Mouse (Mus musculus) kidney, embryonic 15.5 days (tissue): ENCODE results near the gene Ap4m1. TPM values are rescaled to one million over a fixed set of nuclear protein-coding genes. Genes with fewer than 3 reads are reported as not detected.

Source experiments
- ATAC-seq: fragments of 200-750 bp; cut with Nextera tagmentation; replicated peaks from 2 replicates; pipeline ENCODE4 v1.8.0; 2017; ENCODE audit warnings: moderate TSS enrichment; ENCODE audit not compliant: low FRiP score
- H3K27ac ChIP-seq: fragments of 300-500 bp; sonication (generic); 2 replicates; pipeline ENCODE4 v1.5.1; 2015; ENCODE audit warnings: mild to moderate bottlenecking, inconsistent platforms
- H3K27me3 ChIP-seq: fragments of 300-500 bp; sonication (generic); 2 replicates; pipeline ENCODE4 v1.6.1; 2015; ENCODE audit warnings: inconsistent platforms
- H3K36me3 ChIP-seq: fragments of 300-500 bp; sonication (generic); 2 replicates; pipeline ENCODE4 v1.6.1; 2015; ENCODE audit warnings: inconsistent platforms
- H3K4me1 ChIP-seq: fragments of 300-500 bp; sonication (generic); 2 replicates; pipeline ENCODE4 v1.6.1; 2015; ENCODE audit warnings: inconsistent platforms
- H3K4me2 ChIP-seq: fragments of 300-500 bp; sonication (generic); 2 replicates; pipeline ENCODE4 v1.6.1; 2015; ENCODE audit warnings: moderate library complexity, mild to moderate bottlenecking, inconsistent platforms
- H3K4me3 ChIP-seq: fragments of 300-500 bp; sonication (generic); replicated peaks from 2 replicates; pipeline ENCODE4 v1.5.1; 2015; ENCODE audit warnings: mild to moderate bottlenecking, inconsistent platforms
- H3K9ac ChIP-seq: fragments of 300-500 bp; sonication (generic); 2 replicates; pipeline ENCODE4 v1.6.1; 2015; ENCODE audit warnings: mild to moderate bottlenecking, inconsistent platforms
- H3K9me3 ChIP-seq: fragments of 300-500 bp; sonication (generic); replicated peaks from 2 replicates; pipeline ENCODE4 v1.6.1; 2016; ENCODE audit warnings: inconsistent platforms
- WGBS: fragments of 180-500 bp; shearing (Covaris S2); methylation state at CpG from one replicate; pipeline ENCODE4 v1.1.7; 2015; ENCODE audit warnings: mixed read lengths; 5-methylcytosine and 5-hydroxymethylcytosine counted together
- polyA plus RNA-seq: library from polyadenylated mRNA; unstranded; fragments of >200 nt; fragmentation: Nextera tagmentation; extraction: Ambion mirVana; gene quantifications from 2 replicates; pipeline ENCODE4 v1.2.1, GENCODE M21; 2015

Ap4m1 gene
- polyA plus RNA-seq, 1 experiment from 2014 or later, result 28.2 TPM

DNA sequence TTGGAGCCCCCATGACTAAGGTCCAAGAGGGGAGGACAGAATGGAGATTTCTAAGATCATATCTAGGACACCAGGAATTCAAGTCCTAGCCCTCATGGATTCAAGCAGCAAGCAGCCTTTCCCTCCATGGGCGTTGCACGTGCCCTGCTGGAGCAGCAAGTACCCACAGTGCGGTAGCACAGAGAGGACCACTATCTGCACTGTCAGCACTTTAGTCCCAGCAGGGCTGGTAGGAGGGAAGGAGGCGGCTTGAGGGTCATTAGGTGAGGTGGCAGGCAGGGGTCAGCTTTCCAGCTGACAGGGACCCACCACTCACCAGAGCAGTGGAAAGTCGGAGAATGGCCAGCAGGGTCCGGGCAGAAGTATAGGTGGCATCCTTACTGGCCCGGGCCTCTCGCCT, 6.2 kb upstream of the Ap4m1 start:
- Histone ChIP-seq H3K4me3 (no peak overlapping the region), H3K4me2 (no peak overlapping the region), H3K4me1 (peaks cover 34% of the 10 kb centered on the region), H3K27me3 (no peaks in the 10 kb centered on the region), H3K36me3 (peaks cover 78% of the 10 kb centered on the region), H3K9me3 (no peaks in the 10 kb centered on the region), H3K9ac (no peak overlapping the region), H3K27ac (no peak overlapping the region)
- no peak for ATAC-seq
- 66% methylated on average over 8 of the region's 8 CpGs for WGBS

DNA sequence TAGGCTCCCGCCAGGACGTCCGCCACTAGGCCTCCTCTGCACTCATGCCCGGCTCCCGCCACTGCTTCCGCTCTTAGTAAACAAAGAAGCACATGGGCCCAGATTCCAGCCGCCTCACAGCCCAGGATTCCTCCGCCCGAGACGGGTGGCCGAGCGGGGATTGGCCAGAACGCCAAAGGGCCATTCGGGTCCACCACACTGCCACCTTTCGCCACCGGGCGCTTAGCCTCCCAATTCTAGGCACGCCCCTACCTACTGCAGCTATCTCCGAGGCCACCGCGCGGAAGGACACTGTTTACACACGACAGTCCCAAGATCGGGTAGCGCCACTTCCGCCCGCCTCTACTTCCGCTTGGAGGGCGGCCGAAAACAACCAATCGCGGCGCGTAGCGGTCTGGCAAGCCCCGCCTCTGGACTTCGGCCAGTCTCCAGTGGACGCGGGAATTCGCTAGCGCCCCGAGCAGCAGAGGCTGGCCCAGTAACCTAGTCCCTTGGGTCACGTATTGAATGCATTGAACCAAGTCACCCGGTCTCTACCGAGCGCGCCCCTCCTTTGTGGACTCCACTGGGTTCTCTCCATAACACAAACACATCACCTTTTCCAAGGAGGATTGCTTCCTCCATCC, 753 bp upstream of the Ap4m1 start:
- no peaks in the 10 kb centered on the region for H3K27me3 ChIP-seq
- H3K4me2 ChIP-seq, result peak overlapping the region; percentile 78
- peaks cover 66% of the 10 kb centered on the region for H3K36me3 ChIP-seq
- H3K9ac ChIP-seq, result peak overlapping the region; percentile 72
- under 1% methylated on average over 47 of the region's 47 CpGs for WGBS
- no peaks in the 10 kb centered on the region for H3K9me3 ChIP-seq
- peak; percentile 91 for ATAC-seq
- peak overlapping the region; percentile 72 for H3K4me3 ChIP-seq
- peaks cover 30% of the 10 kb centered on the region for H3K4me1 ChIP-seq
- H3K27ac ChIP-seq, result peak overlapping the region; percentile 96

DNA sequence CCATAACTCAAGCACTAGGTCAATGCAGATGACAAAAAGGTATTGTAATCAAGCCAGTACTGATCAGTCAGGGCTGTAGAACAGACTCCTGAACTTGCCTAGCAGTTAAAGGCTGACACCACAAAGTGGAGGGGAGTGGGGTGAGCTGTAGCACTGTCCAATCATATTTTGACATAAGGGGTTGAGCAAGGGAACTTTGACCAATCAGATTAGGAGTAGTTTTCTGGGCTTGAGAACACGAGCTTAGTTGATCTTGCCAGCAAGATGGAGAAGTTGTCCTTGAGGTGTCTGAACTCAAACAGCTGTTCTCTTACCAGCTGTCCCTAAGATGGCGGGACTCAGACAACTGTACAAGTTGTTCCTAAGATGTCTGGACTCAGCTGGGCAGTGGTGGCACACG, 1.4 kb downstream of the Ap4m1 start:
- Histone ChIP-seq H3K4me2 (peak overlapping the region; percentile 78), H3K4me1 (peaks cover 27% of the 10 kb centered on the region), H3K4me3 (peak overlapping the region; percentile 72), H3K27me3 (no peaks in the 10 kb centered on the region), H3K9ac (no peak overlapping the region), H3K27ac (no peak overlapping the region; the same call in 1 of the 2 replicates), H3K9me3 (no peaks in the 10 kb centered on the region), H3K36me3 (peaks cover 65% of the 10 kb centered on the region)
- no peak for ATAC-seq
- WGBS, result 74% methylated on average over 3 of the region's 3 CpGs

DNA sequence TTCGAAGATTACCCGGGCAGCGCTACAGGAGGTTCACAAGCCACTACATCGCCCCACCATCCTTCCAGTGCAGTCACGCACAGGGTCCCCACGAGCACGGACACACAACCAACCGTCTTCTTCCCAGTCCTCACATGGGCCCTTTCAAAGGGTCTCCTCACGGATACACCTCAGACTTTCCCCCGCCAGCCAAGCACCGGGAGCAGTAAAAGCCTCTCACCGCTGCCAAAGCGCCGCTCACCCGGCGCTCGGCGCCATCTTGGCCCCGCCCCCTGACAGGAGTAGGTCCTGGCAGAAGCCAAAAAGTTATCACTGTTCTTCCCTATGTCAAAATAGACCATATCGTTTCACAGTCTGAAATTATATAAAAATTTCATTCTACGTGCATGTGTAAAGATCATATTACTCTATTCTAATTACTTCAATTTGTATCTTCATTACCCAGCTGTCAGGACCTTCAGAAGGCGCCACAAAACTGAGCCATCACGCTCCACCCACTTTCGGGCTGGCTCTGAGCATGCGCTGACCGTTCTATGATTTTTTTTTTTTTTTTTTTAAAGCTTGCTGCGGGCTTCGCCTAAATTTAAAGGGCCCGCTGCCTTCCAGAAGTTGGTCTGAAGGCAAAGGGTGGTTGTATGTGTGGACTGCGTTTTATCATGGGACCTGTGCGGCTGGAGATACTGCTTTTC, 15.3 kb downstream of the Ap4m1 start, which contains the start of the genes Taf6 and Cnpy4:
Gene Taf6 (minus strand): TSS at position 502 of the 689 bp plus-strand sequence.
Gene Cnpy4 (plus strand): TSS at position 536 of the 689 bp plus-strand sequence.
- H3K27ac ChIP-seq, result peak within 1 kb of the TSS; percentile 84

DNA sequence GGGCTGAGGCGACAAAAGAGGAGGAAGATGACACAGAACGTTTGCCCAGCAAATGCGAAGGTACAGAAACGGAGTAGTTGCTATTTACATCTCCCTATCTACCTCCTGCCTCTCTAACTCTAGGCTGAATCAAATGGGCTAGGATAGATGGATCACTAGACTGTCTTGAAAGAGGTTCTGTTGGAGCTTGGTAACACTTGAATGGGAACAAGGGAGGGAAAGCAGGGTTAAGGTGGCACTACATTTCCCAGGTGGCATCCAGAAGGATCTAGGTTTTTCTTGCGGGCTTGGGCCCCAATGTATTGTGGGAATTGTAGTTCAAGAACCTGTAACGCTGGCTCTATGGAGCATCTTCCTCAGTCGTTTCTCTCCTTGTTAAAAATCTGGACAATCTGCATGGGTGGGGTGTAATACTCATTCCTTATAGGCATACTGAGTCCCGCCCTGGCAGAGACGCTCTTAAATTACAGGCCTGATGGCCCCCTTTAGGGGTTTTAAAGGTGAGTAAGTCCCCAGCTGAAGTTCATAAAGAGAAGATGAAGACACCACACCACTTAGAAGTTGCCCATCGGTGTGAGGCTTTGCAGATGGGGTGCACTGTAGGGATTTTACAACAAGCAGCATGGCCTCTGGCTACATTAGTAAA, 16.0 kb downstream of the Ap4m1 start:
- peak overlapping the region; percentile 87 for H3K4me3 ChIP-seq
- H3K9me3 ChIP-seq, result no peaks in the 10 kb centered on the region
- H3K27me3 ChIP-seq, result no peaks in the 10 kb centered on the region
- peak overlapping the region; percentile 79 for H3K4me2 ChIP-seq
- H3K27ac ChIP-seq, result peak overlapping the region; percentile 84
- ATAC-seq, result peak; percentile 86
- 1% methylated on average over 10 of the region's 10 CpGs for WGBS
- H3K9ac ChIP-seq, result peak overlapping the region; percentile 83
- H3K4me1 ChIP-seq, result peaks cover 15% of the 10 kb centered on the region
- H3K36me3 ChIP-seq, result peaks cover 54% of the 10 kb centered on the region

More for the DNA sequence above, 15.3 kb downstream of the Ap4m1 start, which contains the start of the genes Taf6 and Cnpy4:
- H3K9ac ChIP-seq, result peak within 1 kb of the TSS; percentile 83
- peak within 1 kb of the TSS; percentile 87 for H3K4me3 ChIP-seq
- peaks cover 56% of the 10 kb centered on the region for H3K36me3 ChIP-seq
- H3K4me2 ChIP-seq, result peak within 1 kb of the TSS; percentile 79
- WGBS, result under 1% methylated on average over 31 of the region's 31 CpGs
- H3K4me1 ChIP-seq, result peaks cover 15% of the 10 kb centered on the region
- H3K9me3 ChIP-seq, result no peaks in the 10 kb centered on the region
- H3K27me3 ChIP-seq, result no peaks in the 10 kb centered on the region
- ATAC-seq, result peak; percentile 88

DNA sequence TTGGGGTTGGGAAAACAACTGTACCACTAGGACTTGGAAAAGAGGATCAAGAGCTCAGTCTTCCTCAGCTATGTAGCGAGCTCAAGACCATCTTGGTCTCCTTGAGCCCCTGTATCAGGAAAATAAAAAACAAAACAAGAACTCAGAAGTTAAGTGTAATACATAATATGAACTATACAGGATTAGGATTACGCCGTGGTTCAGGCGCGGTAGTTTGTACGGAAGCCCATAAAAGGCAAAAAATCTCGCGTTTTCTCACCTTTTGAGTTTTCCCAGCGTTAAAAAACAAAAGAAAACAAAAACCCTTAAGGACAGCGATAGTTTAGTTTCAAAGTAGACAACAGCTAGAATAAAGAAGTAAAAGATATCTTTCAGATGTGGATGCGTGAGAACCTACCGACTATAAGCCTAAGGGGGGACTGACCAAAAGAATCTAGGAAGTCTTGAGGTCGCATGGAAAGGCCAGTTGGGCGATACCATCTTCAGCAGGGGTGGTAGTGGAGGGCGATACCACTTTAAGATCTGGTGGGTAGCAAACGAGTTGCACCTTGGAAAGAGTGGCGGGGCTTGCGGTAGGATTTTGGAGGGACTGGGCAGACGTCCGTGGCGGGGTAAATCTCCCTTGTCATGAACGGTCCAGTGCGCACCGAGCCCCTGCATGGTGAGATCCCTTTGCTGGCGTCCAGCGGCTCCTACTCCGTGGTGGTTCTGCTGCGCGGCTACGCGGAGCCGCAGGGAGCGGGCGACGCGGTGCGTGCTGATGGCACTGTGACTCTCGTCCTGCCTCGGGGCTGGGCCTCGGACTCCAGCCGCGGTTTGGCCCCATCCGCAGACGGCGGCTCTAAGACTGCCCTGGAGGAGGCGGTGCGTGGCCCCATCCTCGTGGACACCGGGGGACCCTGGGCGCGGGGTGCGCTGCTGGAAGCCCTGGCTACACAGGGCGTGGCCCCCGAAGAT, 22.2 kb downstream of the Ap4m1 start, which contains the start of gene Mblac1:
Gene Mblac1 (plus strand): TSS at position 544 of the 957 bp plus-strand sequence.
- Histone ChIP-seq H3K27me3 (no peaks in the 10 kb centered on the region), H3K36me3 (peaks cover 34% of the 10 kb centered on the region), H3K4me1 (peaks cover 10% of the 10 kb centered on the region), H3K4me2 (peak within 1 kb of the TSS; percentile 94), H3K27ac (peak within 1 kb of the TSS; percentile 82), H3K9me3 (no peaks in the 10 kb centered on the region), H3K9ac (peak within 1 kb of the TSS; percentile 70), H3K4me3 (peak within 1 kb of the TSS; percentile 62)
- ATAC-seq, result peak; percentile 90
- 7% methylated on average over 54 of the region's 54 CpGs for WGBS

DNA sequence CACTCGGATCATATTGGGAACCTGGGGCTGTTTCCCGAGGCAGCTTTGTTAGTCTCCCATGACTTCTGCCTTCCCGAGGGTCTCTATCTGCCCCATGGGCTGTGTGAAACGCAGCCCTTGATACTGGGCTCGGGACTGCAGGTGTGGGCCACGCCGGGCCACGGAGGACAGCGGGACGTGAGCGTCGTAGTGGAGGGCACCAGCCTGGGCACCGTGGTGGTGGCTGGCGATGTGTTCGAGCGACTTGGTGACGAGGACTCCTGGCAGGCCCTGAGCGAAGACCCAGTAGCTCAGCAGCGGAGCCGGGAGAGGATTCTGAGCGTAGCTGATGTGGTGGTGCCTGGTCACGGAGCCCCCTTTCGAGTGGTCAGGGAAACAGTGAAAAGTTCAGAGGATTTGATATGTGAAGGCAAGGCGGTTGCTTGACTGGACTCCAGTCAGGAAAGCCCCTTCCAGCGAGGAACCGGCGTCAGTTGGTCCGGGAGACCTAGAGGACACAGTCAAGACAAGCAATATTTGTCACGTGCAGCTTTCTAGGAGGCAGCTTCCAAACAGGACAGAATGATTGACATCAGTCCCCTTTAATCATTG, 23.0 kb downstream of the Ap4m1 start:
- no peaks in the 10 kb centered on the region for H3K9me3 ChIP-seq
- peak overlapping the region; percentile 62 for H3K4me3 ChIP-seq
- peak overlapping the region; percentile 82 for H3K27ac ChIP-seq
- WGBS, result under 1% methylated on average over 29 of the region's 29 CpGs
- no peaks in the 10 kb centered on the region for H3K27me3 ChIP-seq
- ATAC-seq, result peak; percentile 74
- H3K9ac ChIP-seq, result peak overlapping the region; percentile 70
- peak overlapping the region; percentile 94 for H3K4me2 ChIP-seq
- peaks cover 28% of the 10 kb centered on the region for H3K36me3 ChIP-seq
- peaks cover 10% of the 10 kb centered on the region for H3K4me1 ChIP-seq

DNA sequence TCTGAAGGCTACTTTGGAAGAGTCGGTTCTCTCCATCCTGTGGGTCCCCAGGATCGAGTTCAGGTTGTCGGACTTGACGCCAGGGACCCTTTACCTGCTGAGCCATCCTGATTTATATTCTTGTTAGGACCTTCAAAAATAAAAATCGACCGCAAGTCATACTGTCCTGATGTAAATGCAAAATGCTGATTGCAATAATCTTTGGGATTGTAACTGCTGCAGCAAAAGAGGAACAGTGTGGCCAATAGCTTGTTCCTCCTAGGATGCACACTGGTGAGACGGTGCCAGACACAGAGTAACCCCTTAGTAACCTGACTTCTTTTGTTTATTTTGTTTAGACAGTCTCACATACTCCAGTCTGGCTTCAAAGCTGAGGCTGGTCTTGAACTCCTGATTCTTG, 23.7 kb downstream of the Ap4m1 start:
- no peak for ATAC-seq
- Histone ChIP-seq H3K27ac (0 out of 2 replicates have a peak overlapping the region, but pooled peaks have one; percentile 82), H3K9me3 (no peaks in the 10 kb centered on the region), H3K4me1 (peaks cover 10% of the 10 kb centered on the region), H3K4me3 (peak overlapping the region; percentile 62), H3K9ac (no peak overlapping the region; the same call in 1 of the 2 replicates), H3K27me3 (no peaks in the 10 kb centered on the region), H3K36me3 (peaks cover 22% of the 10 kb centered on the region), H3K4me2 (peak overlapping the region; percentile 94)
- WGBS, result 68% methylated on average over 7 of the region's 7 CpGs

DNA sequence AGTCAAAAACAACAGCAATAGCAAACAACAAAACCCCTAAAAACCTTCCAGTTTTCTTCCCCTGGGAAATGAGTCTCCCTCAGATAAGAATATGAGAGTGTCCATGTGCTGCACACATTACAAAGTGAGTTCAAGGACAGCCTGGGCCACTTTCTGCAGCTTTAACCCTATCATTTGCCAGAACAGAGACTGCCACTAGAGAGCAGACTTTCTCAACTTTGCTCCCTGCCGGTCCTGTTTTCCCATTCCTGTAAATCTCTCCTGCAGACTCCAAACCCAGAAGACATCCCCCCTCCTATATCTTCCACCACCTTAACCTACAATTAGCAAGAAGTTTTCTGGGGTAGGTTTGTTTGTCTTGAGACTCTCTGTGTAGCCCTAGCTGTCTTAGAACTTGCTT, 27.8 kb downstream of the Ap4m1 start:
- Histone ChIP-seq H3K36me3 (no peaks in the 10 kb centered on the region), H3K9me3 (peaks cover 3% of the 10 kb centered on the region; the same call in 1 of the 2 replicates), H3K9ac (no peak overlapping the region), H3K4me2 (no peak overlapping the region), H3K4me1 (peaks cover 10% of the 10 kb centered on the region), H3K27me3 (no peaks in the 10 kb centered on the region), H3K4me3 (no peak overlapping the region), H3K27ac (no peak overlapping the region)
- no peak for ATAC-seq
- WGBS, result 12% methylated on average over 1 of the region's 1 CpGs

DNA sequence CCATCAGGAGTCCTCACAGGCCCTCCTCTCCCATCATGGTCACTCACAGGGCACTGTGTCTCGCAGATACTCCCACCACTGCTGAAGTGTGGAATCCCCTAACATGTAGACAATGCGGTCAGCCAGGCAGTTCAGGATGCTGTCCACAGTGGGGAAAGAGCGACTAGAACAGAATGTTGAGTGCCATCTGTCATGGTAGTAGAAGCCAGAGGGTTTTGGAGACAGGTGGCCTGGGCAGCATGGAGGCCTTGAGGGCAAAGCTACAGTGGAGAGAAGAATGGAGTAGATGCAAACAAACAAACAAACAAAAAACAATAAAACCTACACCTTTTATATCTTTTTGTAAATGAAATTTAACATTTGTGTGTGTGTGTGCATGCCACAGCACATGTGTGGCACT, 30.3 kb downstream of the Ap4m1 start:
- ATAC-seq, result no peak
- WGBS, result 88% methylated on average over 3 of the region's 3 CpGs
- no peaks in the 10 kb centered on the region for H3K4me1 ChIP-seq
- no peak overlapping the region for H3K4me2 ChIP-seq
- no peak overlapping the region for H3K27ac ChIP-seq
- H3K9me3 ChIP-seq, result peaks cover 6% of the 10 kb centered on the region
- H3K27me3 ChIP-seq, result no peaks in the 10 kb centered on the region
- no peaks in the 10 kb centered on the region for H3K36me3 ChIP-seq
- H3K4me3 ChIP-seq, result no peak overlapping the region
- no peak overlapping the region for H3K9ac ChIP-seq

DNA sequence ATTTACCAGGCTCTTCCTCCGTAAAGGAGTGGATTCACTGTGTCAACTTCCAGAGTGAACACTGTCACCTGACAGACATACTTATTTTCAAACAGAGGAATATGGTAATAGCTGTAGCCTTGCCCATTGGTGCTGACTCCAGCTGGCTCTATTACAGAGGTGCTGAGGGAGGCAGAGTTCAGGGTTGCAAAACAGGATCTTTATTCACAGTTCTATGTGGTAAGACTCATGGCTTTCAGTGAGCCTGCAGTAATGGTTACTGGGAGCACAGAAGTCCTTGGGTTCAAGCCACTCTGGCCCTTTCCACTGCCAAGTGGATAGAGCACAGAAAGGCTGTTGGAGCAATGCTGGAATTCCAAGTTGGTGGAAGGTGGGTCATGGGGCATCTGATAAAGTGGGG, 35.5 kb downstream of the Ap4m1 start:
- 86% methylated on average over 1 of the region's 1 CpGs for WGBS
- Histone ChIP-seq H3K27me3 (no peaks in the 10 kb centered on the region), H3K4me1 (no peaks in the 10 kb centered on the region), H3K4me2 (no peak overlapping the region), H3K27ac (no peak overlapping the region), H3K4me3 (no peak overlapping the region), H3K36me3 (no peaks in the 10 kb centered on the region), H3K9ac (no peak overlapping the region), H3K9me3 (peaks cover 6% of the 10 kb centered on the region)
- ATAC-seq, result no peak
